Mouse (Mus musculus) midbrain, embryonic 10.5 days (tissue): ENCODE data around the gene Top1. TPM values are rescaled to one million over a fixed set of nuclear protein-coding genes. Genes with fewer than 3 reads are reported as not detected.

Experiments
- DNase-seq: peaks from one replicate; pipeline ENCODE4 v3.0.0-alpha.2; 2017; ENCODE audit warnings: low spot score
- H3K27ac ChIP-seq: fragments of 300-500 bp; sonication (generic); replicated peaks from 2 replicates; pipeline ENCODE4 v1.5.1; 2016; ENCODE audit warnings: mild to moderate bottlenecking
- H3K27me3 ChIP-seq: fragments of 300-500 bp; sonication (generic); 2 replicates; pipeline ENCODE4 v1.6.1; 2016; ENCODE audit warnings: low read depth, mild to moderate bottlenecking; ENCODE audit not compliant: poor library complexity, severe bottlenecking
- H3K36me3 ChIP-seq: fragments of 300-500 bp; sonication (generic); 2 replicates; pipeline ENCODE4 v1.6.1; 2016; ENCODE audit warnings: mild to moderate bottlenecking, moderate library complexity
- H3K4me1 ChIP-seq: fragments of 300-500 bp; sonication (generic); 2 replicates; pipeline ENCODE4 v1.6.1; 2016
- H3K4me3 ChIP-seq: fragments of 300-500 bp; sonication (generic); 2 replicates; pipeline ENCODE4 v1.5.1; 2016; ENCODE audit warnings: mild to moderate bottlenecking, moderate library complexity
- H3K9me3 ChIP-seq: fragments of 300-500 bp; sonication (generic); replicated peaks from 2 replicates; pipeline ENCODE4 v1.6.1; 2016; ENCODE audit warnings: mild to moderate bottlenecking
- WGBS: fragments of 180-500 bp; shearing (Covaris S2); methylation state at CpG from one replicate; pipeline ENCODE4 v1.1.7; 2016; 5-methylcytosine and 5-hydroxymethylcytosine counted together
- polyA plus RNA-seq: library from polyadenylated mRNA; unstranded; fragments of >200 nt; fragmentation: Nextera tagmentation; extraction: Ambion mirVana; gene quantifications from 2 replicates; pipeline ENCODE4 v1.2.1, GENCODE M21; 2016

Top1 gene
- 107 and 108 TPM in 2 replicates for polyA plus RNA-seq

DNA sequence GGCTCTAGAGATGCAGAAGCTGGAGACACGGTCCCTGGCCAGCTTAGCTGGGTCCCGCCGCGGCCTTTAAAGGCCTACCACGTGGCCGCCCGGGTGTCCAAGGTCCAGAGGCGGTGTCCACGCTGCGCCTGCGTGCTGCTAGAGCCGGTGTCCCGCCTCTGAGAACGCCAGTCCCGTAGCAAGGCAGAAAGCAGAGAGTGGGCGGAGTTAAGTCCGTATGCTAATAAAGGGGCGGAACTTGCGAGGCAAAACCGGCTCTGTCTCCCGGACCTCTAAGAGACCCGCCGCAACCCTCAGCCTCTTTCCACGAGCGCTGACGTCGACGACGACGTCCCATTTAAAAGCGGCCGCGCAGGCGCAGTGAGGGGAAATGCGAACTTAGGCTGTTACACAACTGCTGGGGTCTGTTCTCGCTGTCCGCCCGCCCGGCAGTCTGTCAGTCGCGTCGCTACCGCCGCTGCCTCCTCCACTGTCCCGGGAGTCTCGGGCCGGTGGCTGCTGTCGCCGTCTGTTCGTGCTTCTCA, at the start of gene Top1:
Top1 (plus strand) TSS at position 275 of the 524 bp plus-strand sequence.
- H3K4me3 ChIP-seq: peak within 1 kb of the TSS; percentile 98
- peak; percentile 100 for DNase-seq
- no peaks in the 10 kb centered on the region for H3K9me3 ChIP-seq
- H3K4me1 ChIP-seq: peaks cover 38% of the 10 kb centered on the region
- under 1% methylated on average over 50 of the region's 50 CpGs for WGBS
- peak within 1 kb of the TSS; percentile 99 for H3K27ac ChIP-seq
- peaks cover 5% of the 10 kb centered on the region for H3K36me3 ChIP-seq
- no peaks in the 10 kb centered on the region for H3K27me3 ChIP-seq

DNA sequence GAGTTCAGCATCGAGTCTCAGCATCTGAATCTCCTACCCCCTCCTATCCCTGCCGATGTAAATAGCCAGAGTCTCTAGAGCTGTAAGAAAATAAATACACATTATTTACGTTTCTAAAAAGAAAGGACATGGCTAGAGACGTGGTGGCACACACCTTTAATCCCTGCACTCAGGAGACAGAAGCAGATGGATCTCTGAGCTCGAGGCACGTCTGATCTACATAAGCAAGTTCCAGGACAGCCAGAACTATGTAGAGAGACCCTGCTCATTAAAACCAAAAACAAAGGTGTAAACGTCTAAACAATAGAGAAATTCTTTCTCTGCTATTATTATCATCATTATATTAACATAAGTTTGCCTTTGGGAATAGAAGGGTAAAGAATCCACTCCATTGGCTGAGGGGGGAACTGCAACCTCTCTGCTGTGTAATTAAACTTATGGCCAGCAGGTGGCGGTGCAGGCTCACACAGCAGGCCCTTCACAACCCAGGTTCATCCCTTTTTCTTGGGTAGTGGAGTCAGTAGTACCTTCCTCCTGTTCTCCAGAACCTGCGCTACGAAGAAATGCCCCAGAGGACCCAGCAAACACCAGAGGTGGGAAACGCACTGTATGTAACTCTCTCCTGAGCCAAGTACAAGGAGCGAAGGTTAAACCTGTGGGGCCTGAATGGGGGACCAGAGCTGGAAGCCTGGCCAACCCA, 48.0 kb upstream of the Top1 start:
- peak; percentile 77 for DNase-seq
- H3K36me3 ChIP-seq: no peaks in the 10 kb centered on the region
- H3K27ac ChIP-seq: no peak overlapping the region
- H3K4me1 ChIP-seq: no peaks in the 10 kb centered on the region
- H3K4me3 ChIP-seq: no peak overlapping the region
- no peaks in the 10 kb centered on the region for H3K9me3 ChIP-seq
- H3K27me3 ChIP-seq: no peaks in the 10 kb centered on the region
- 38% methylated on average over 12 of the region's 12 CpGs for WGBS

DNA sequence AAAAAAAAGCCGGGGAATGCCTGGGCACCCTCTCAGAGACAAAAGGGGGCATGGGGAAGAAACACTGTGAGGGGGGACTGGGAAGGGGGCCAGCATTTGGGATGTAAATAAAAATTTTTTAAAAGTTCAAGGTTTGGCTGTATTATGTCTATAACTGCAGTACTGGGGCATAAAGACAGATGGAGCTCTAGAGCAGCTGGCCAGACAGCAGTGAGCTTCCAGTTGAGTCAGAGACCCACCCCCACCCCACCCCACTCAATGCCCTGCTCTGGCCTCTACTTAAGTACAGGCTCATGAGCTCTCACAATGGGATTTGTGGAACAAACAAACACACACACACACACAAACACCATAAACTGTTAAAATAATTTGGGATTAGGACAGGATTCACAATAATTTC, 43.9 kb upstream of the Top1 start:
- Histone ChIP-seq H3K27me3 (no peaks in the 10 kb centered on the region), H3K27ac (no peak overlapping the region), H3K4me1 (no peaks in the 10 kb centered on the region), H3K9me3 (no peaks in the 10 kb centered on the region), H3K4me3 (no peak overlapping the region), H3K36me3 (no peaks in the 10 kb centered on the region)
- DNase-seq: no peak
- 61% methylated on average over 1 of the region's 1 CpGs for WGBS

DNA sequence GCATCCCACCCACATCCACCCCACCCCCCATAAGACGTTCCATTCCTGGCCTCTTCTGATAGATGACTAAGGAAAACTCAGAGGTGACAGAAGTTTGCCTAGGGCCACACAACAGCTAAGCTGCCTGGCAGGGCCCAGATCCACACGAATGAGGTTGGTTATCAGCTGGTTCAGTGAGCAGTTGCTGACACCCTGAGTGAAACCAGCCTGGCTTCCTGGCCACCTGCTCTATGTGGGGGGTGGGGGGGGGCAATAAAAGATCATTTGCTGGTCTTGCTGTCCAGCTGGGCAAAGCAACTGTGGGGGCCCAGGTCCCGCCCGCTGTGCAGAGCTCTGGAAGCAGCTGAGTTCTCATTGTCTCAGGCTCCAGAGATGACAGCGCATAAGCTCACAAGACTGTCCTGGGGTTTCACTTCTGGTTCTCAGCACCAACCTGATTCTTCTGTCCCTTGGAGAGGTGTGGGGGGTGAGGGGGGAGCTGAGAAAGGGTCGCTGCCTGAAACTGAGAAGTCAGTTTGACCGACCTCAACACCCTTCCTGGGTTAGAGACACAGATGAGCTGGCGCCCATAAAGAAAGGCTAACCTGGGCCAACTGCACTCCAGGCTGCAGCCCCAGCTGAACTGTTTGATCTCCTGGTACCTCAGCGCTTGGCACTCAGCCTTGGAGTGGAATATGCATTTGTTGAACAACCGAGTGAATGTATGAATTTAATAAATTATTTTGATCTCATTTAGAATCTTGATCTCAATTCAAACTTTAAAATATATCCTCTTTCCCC, 42.3 kb upstream of the Top1 start:
- H3K36me3 ChIP-seq: no peaks in the 10 kb centered on the region
- H3K4me1 ChIP-seq: no peaks in the 10 kb centered on the region
- H3K9me3 ChIP-seq: no peaks in the 10 kb centered on the region
- WGBS: 78% methylated on average over 10 of the region's 10 CpGs
- no peak overlapping the region for H3K4me3 ChIP-seq
- H3K27me3 ChIP-seq: no peaks in the 10 kb centered on the region
- DNase-seq: no peak
- H3K27ac ChIP-seq: peak overlapping the region; percentile 23; the same call in 1 of the 2 replicates

DNA sequence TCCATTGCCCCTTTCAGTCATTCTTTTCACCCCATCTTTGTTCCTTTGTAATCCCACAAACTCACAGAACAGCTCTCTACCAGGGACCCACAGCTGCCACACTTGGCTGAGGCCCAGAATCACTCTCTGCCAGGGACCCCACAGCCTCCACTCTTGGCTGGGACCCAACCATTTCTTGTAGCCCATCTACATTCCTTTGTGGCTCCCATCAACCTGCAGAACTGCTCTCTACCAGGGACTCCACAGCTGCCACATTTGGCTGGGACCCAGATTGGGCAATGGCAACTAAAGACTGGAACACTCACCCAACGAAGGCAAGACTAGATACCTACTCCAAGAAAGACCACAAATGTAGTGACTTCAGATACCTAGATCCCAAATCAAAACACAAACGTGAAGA, 35.7 kb upstream of the Top1 start:
- H3K36me3 ChIP-seq: no peaks in the 10 kb centered on the region
- no peaks in the 10 kb centered on the region for H3K4me1 ChIP-seq
- H3K9me3 ChIP-seq: no peaks in the 10 kb centered on the region
- no peak overlapping the region for H3K27ac ChIP-seq
- no peak overlapping the region for H3K4me3 ChIP-seq
- H3K27me3 ChIP-seq: no peaks in the 10 kb centered on the region
- WGBS: 79% methylated on average over 2 of the region's 2 CpGs
- DNase-seq: no peak

DNA sequence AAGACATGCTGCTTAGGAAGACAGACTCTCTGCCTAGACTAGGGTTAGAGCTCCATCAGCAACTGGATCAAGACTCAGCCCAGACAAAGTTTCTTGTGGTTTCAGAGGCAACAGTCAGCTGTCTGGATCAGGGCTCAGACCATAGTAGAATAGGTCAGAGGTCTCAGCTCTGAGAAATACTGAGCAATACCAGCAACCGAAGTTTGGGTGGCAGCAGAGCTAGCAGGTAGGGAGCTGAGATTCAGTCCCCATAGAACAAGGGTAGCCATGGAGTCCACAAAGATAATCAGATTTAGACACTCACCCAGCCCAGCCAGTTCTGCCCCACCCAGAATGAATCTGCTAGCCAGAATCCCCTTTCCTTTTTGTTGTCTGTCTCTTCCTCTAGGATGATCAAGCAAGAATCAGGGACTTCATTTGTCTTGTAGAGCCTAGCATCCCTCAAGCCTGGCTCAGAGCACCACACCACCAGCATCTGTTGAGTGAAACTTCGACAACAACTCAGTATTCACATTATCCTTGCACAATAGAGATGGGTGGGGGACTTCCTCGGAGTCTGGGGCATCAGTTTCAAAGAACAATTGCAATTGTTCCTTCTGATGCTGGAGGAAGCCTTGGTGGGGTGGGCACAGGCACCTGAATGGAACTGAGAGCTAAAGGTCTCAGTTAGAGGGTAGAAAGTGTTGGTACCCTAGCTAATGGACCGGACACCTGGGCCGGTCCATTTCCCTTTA, 32.3 kb upstream of the Top1 start:
- H3K9me3 ChIP-seq: no peaks in the 10 kb centered on the region
- DNase-seq: no peak
- H3K27ac ChIP-seq: no peak overlapping the region
- no peaks in the 10 kb centered on the region for H3K36me3 ChIP-seq
- H3K4me1 ChIP-seq: 0 out of 2 replicates have a peak, but pooled peaks cover under 1% of the 10 kb centered on the region
- H3K27me3 ChIP-seq: no peaks in the 10 kb centered on the region
- no peak overlapping the region for H3K4me3 ChIP-seq
- 83% methylated on average over 5 of the region's 5 CpGs for WGBS

DNA sequence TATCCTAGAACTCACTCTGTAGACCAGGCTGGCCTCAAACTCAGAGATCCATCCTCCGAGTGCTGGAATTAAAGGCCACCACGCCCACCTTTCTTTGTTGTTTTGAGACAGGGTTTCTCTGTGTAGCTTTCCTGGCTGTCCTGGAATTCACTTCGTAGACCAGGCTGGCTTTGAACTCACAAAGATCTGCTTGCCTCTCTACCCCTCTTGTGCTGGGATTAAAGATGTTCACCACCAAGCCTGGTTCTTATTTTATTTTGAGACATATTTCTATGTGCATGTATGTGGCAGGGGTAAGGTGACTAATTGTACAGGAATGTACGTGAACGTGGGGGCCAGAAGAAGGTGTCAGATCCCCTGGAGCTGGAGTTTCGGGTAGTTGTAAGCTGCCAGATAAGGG, 27.9 kb upstream of the Top1 start:
- Histone ChIP-seq H3K4me1 (peaks cover 9% of the 10 kb centered on the region), H3K9me3 (no peaks in the 10 kb centered on the region), H3K4me3 (no peak overlapping the region), H3K27ac (no peak overlapping the region), H3K27me3 (no peaks in the 10 kb centered on the region), H3K36me3 (no peaks in the 10 kb centered on the region)
- 91% methylated on average over 6 of the region's 6 CpGs for WGBS
- DNase-seq: no peak

DNA sequence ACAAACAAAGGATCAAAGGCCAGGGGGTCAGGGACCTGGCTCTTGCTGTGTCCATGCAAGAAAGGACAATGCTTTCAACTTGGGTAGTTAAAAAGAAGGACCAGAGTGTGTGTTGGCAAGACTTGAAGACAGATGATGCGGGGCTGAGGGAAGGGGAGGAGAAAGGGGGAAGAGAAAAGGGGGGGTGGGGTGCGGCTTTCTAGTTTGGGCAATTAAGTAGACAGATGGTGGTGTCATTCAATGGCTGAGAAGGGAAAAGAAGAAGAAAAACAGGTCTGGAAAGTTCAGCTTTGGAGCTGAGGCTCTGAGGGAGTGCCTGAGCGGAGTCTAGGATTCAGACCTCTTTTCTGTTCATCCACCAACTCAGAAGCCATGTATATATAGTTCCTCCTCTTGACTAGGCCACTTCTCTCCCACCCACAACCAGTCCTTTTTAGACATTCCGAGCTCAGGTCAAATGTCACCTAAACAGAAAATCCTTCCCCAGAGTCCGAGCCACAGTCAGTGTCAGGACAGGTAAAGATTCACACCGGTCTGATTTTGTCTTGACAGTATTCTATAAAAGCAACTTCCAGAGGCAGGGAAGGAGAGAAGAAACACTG, 27.0 kb upstream of the Top1 start:
- Histone ChIP-seq H3K27me3 (no peaks in the 10 kb centered on the region), H3K27ac (no peak overlapping the region), H3K36me3 (no peaks in the 10 kb centered on the region), H3K4me3 (no peak overlapping the region), H3K4me1 (peaks cover 9% of the 10 kb centered on the region), H3K9me3 (no peaks in the 10 kb centered on the region)
- WGBS: 69% methylated on average over 6 of the region's 6 CpGs
- DNase-seq: no peak

DNA sequence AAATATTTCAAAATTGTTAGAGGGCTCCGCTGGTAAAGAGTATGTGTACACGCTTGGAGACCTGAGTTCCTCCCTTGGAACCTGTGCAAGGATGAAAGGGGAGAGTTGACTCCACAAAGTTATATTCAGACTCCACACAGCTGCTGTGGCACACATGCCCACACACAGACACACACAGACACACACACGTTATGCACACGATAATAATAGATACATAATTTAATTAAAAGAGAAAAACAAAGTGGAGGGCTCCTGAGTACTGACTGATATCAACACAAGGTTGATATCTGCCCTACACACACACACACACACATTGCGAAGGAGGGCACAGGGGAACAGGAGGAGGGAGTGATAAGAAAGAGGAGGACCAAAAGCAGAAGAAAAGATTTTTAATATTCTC, 26.4 kb upstream of the Top1 start:
- no peaks in the 10 kb centered on the region for H3K36me3 ChIP-seq
- no peaks in the 10 kb centered on the region for H3K27me3 ChIP-seq
- 94% methylated on average over 5 of the region's 5 CpGs for WGBS
- peaks cover 9% of the 10 kb centered on the region for H3K4me1 ChIP-seq
- no peak overlapping the region for H3K27ac ChIP-seq
- H3K4me3 ChIP-seq: no peak overlapping the region
- no peak for DNase-seq
- no peaks in the 10 kb centered on the region for H3K9me3 ChIP-seq

DNA sequence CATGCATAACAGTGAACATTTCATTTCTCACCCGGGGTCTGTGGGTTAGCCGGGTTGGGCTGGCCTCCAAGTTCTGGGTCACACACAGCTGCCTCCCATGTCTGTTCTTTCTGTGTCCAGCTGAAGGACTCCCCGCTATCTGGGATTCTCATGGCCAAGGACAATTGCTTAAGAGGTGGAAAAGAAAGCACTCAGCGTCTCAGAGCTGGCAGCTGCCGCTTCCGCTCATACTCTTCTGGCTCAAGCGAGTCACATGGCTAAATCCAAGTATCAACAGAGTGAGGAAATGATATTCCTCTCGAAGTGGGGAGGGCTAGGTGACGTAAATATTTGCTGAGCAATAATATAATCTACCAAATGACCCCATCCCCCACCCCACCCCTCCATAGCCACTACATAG, 25.9 kb upstream of the Top1 start:
- Histone ChIP-seq H3K27ac (no peak overlapping the region), H3K36me3 (no peaks in the 10 kb centered on the region), H3K4me3 (no peak overlapping the region), H3K4me1 (peaks cover 9% of the 10 kb centered on the region), H3K9me3 (no peaks in the 10 kb centered on the region), H3K27me3 (no peaks in the 10 kb centered on the region)
- DNase-seq: no peak
- WGBS: 81% methylated on average over 9 of the region's 9 CpGs

DNA sequence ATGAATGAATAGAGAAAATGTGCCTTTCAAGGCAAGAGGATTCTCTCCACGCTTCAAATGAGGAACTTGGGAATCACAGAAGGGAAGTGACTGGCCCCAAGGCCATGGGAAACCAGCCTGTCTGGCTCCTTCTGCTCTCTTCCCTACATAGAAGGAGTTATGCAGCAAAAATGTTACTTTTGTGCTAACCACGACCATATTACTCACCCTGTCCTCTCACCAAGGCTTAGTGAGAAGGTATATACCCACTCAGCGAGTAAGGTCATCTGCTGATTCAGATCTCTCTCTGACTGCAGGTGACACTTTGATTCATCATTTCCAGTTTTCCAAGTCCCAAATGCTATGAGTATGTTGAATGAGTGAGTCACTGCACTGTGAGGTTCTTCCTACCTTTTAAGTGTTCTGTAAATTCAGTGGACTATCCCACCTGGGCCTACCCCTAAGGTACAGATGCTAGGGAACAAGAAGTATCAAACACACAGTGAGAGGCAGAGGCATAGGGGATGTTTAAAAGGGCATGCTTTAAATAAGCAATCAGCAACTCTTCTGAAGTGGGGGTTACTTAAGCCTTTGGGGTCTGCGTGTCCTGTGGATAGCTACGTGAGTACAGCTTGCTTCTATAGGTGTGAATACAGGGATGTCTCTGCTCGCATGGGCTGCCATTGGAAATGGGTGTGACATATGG, 25.3 kb upstream of the Top1 start:
- DNase-seq: no peak
- H3K36me3 ChIP-seq: no peaks in the 10 kb centered on the region
- H3K4me1 ChIP-seq: peaks cover 9% of the 10 kb centered on the region
- no peak overlapping the region for H3K4me3 ChIP-seq
- H3K27ac ChIP-seq: no peak overlapping the region
- H3K9me3 ChIP-seq: no peaks in the 10 kb centered on the region
- no peaks in the 10 kb centered on the region for H3K27me3 ChIP-seq
- 86% methylated on average over 6 of the region's 6 CpGs for WGBS

DNA sequence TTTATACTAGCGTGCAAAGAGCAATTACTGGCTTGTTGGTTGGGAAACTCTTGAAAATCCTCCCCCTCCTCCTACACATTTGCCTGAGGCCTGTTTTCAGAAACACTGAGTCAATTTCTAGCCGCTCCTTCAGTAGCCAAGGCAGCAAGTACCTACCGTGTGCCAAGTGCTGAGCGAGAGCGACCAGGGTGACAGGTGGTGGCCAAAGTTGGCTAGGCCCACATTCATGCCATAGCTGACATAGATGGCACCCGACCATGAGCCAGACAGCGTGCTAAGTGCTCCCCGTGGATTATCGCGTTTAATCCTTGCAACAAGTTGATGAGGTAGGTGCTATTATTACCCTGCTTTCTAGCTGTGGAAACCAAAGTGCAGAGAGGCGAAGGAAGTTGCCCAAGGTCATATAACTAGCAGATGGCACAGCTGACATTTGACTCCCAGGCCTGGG, 24.7 kb upstream of the Top1 start:
- no peaks in the 10 kb centered on the region for H3K36me3 ChIP-seq
- H3K9me3 ChIP-seq: no peaks in the 10 kb centered on the region
- no peak for DNase-seq
- H3K4me3 ChIP-seq: no peak overlapping the region
- H3K27ac ChIP-seq: no peak overlapping the region
- peaks cover 9% of the 10 kb centered on the region for H3K4me1 ChIP-seq
- H3K27me3 ChIP-seq: no peaks in the 10 kb centered on the region
- 92% methylated on average over 11 of the region's 11 CpGs for WGBS
